Mouse (Mus musculus): ENCODE data around the gene Il6ra. TPM values are rescaled to one million over a fixed set of nuclear protein-coding genes. Genes with fewer than 3 reads are reported as not detected.
A peak's percentile ranks its signal among the peaks of the same experiment; 100 is the strongest.

Il6ra gene
- total RNA-seq, 4 experiments from 2014 or later: 2.8 to 4.3 (median 3.1) TPM

DNA sequence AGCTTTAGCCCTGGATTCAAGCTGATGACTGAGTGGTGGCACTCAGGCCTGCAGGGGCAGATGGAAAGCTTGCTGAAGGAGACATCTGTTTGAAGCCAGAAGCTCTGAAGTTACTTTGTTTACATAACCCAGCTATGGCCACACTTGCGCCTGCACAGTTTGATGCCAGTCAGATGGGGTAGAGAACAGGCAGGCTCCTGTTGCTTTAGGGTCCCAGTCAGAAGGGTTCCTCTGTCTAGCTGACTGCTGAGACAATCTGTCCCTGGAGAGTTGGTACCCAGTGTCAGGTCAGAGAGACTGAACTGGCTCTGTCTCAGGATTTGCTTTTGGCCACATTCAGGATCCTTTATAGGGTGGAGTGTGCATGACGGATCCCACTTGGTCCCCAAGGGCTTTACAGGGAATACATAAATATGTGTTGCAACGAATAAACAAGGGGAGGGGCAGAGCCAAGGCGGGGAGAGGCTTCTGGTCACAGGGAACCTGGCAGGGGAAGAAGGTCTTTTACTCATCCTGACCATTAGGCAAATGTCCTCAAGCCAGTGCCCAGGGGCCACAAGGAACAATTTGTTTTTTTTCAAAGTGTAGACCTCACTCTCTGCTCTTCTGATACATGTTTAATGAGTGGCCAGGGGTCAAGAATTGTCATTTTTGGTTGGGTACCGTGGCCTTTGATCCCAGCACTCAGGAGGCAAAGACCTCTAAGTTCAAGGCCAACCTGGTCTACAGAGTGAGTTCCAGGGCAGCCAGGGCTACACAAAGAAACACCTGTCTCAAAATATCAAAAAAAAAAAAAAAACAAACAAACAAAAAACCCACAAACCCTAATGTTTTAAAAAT, 3.1 kb downstream of the Il6ra start:
- DNase-seq (ENCODE audit: low spot score): no peak

DNA sequence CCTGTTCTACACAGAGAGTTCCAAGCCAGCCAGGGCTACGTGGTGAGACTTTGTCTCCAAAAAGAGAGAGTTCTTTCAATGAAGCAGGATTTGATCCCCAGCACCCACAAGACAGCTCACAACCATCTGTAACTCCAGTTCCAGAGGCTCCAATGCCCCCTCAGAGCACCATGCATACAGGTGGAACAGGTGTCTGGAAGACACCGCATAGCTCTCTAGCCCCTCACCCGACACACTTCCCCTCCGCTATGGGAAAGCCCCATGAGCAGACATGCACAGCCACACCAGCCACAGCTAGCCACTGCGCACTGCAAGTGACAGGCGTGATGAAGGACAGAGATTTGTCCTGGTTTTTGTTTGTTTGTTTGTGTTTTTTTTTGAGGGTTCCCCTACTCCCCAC, 4.2 kb downstream of the Il6ra start:
- DNase-seq (ENCODE audit: low spot score): no peak

- DNase-seq (ENCODE audit: low spot score): no peak
Measured at GRCm38 (mm10) chr3:89907846-89908245, 5.2 kb downstream of the Il6ra start.

DNA sequence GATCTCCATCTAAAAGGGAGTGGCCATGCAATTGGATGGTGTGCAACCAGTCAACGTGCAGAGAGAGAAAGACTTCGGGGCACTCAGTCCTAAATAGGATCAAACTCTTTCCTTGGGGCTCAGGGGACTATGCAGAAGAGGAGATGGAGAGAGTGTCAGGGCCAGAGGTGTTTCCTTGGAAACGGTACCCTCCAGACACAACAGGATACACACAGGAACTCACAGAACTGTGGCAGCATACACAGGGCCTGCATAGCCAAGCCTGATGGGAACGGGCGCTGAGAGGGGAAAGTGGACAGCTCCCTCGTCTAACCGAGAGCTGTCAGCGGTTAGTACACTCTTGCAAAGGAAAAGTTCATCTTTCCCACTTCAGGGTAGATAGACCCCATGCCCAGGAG, 13.5 kb downstream of the Il6ra start:
- no peak for DNase-seq (ENCODE audit: low spot score)

DNA sequence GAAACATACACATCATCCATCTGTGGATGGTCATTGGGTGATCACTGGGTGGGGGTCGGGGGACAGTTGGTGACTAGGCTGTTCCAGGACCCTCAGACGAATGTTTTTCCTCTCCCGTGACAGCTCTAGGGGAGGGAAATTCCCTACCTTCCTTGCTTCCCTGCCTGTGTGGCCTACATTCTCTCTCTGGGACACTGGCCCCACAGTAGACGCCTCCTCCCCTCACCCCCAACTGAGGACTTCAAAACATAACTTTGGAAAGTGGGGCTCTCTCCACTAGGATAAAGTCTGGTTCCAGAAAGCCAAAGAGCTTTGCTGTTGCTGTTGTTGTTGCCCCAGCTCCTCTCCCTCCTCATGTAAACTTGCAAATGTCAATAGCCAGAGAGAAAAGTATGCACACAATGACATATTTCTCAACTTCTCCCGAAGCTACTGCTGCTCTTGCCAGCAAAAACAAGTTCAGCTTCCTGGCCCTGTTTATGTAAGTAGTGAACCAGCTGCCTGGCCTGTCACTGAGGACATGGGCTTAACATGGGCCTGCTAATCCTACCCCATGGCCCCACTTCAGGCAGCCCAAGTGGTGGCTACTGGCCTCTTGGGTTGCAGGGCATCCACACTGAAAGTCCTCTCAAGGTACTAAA, 14.0 kb downstream of the Il6ra start:
- DNase-seq (ENCODE audit: low spot score): peak; percentile 56

GRCm38 (mm10) chr3:89898011-89898410, 15.0 kb downstream of the Il6ra start:
- DNase-seq (ENCODE audit: low spot score): no peak

GRCm38 (mm10) chr3:89897204-89897796, 15.7 kb downstream of the Il6ra start:
- DNase-seq (ENCODE audit: low spot score): no peak

DNA sequence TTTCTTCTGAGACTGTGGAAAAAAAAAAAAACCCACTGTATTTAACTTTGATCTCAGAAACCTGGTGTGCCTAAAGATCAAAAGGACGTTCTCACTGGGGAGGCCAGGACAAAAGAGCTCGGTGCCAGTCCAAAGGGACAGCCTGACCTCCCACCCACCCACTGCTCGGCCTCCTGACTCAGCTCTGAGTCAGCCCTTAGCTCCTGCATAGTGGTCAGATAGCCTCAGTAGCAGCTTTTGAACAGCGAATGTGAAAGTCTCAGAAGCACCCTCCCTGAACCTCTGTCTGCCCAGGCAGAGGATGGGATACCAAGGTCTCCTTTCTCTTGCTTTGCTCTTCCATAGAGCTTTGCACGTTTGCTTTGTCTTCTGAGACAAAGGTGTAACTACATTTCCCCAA, 16.4 kb downstream of the Il6ra start:
- no peak for DNase-seq (ENCODE audit: low spot score)

GRCm38 (mm10) chr3:89892517-89893106, 20.4 kb downstream of the Il6ra start:
- DNase-seq (ENCODE audit: low spot score): no peak

DNA sequence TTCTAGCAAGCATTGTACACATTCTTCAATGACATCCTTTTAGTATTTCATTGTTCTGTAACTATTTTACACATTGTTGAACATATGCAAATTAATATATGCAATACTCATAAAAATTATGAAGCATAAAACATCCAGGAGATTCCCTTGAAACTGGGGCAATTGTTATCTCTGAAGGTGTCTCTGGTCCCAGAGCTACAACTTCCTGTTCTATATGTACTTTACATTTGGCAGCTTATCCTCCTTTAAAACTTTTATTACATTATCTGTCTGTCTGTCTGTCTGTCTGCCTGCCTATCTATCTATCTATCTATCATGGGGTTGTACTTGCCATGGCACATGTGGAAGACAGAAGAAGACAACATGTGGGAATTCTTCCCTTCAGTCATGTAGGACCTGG, 21.3 kb downstream of the Il6ra start:
- no peak for DNase-seq (ENCODE audit: low spot score)

DNA sequence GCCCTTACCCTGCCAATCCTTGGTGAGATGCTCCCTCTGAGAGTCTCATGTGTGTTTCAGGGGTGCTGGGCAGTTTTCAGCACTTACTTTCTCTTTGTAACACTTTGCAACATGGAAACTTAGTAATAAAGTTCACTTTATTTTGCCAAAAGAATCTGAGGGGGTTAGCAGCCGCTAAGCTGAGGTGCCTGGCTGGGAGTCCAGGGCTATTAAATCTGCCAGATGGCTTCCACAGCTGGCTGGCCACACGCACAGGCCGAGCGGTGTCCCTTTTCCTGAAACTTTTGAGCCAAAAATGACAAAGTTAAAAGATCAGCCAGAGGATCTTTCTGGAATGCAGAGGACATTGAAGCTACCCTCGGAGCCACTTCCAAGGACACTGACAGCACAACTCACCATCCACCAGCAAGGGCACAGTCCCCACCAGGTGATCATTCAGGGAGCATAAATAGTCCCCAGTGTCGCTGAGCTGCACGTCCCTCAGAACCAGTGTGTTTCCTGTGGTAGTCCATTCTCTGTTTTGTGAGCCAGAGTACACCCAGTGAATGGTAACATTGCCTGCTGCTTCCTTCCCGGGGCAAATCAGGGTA, 23.1 kb downstream of the Il6ra start:
- no peak for DNase-seq (ENCODE audit: low spot score)

- no peak for DNase-seq (ENCODE audit: low spot score)
Measured at GRCm38 (mm10) chr3:89887582-89888230, 25.3 kb downstream of the Il6ra start.

DNA sequence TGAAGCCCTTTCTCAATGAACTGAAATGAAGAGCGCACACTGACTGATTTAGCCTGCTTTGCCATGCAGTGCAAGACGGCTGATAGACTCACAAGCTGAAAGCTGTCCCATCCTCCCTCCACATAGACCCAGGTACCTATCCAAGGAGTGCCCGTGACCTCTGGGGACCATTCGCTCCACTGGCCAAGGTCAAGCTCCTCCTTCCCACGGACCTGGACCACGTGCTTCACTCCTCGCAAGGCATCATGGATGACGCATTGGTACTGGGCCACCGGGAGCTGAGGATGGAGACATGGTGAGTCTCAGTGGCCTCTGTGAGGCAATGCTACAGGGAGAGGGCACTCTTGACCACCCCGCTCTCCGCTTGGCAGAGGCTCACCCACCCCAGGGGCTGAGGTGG, 27.2 kb downstream of the Il6ra start:
- DNase-seq (ENCODE audit: low spot score): no peak

GRCm38 (mm10) chr3:89883582-89884041, 29.4 kb downstream of the Il6ra start:
- DNase-seq (ENCODE audit: low spot score): no peak

DNA sequence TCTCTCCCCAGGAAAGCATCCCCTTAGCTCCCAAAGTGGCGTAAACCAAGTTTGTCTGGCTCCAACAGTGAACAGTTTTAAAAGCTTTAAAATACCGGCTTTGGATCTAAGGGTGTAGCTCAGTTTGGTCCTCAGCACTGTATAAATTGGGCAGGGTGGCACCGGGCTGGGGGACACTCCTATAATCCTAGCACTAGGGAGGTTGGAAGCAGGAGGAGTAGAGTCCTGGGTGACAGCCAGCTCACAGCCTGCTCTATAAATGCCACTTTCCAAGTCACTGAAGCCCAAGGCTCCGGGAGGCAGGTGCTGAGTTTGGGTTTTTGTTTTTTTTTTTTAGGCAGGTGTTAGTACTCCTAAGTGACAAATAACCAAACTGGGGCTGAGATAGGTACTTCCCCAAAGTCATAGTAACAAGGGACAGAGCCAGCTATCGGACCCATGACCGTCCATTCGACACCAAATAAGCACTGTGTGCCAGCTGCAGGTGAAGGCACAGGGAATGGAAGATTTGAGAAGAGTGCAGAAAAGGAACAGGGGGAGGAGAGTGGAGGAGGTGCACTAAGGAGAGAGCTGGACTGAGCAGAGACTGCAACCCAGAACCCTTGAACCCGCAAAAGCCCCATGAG, 30.3 kb downstream of the Il6ra start:
- no peak for DNase-seq (ENCODE audit: low spot score)

DNA sequence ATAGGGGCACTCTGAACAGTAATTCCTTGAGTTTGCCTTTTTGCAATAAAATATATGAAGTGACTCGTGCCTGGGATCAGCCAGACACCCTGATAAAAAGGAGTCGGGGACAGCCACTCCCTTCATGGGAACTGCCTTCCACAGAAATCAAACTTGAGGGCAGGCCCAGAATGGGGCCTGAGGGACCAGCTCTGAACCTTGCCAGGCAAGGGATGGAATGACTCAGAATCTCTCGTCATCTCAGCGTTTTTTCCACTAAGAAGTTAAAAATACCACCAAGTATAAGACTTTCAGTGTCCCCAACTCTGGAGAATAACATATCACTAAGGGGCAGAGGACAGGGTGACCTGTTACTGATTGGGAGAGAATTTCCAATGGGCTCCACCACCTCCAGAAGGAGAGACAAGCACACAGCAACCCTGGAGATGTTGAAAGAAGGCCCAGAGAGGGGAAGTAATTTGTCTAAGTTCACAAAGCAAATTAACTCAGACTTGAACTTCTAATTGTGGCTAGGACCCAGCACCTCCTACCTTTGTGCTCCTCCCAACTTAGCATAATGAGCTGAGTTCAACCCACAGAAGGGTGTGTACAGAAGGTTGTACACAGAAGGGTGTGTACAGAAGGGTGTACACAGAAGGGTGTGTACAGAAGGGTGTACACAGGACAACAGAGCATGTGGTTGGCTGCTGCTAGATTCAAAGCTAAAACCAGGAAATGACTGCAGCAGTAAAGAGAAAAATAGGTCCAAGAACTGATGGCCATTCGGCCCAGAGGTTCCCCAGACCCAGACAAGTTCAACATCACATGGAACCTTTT, 32.8 kb downstream of the Il6ra start:
- DNase-seq (ENCODE audit: low spot score): no peak

GRCm38 (mm10) chr3:89879326-89879725, 33.7 kb downstream of the Il6ra start:
- DNase-seq (ENCODE audit: low spot score): no peak

- no peak for DNase-seq (ENCODE audit: low spot score)
Measured at GRCm38 (mm10) chr3:89878456-89878855, 34.5 kb downstream of the Il6ra start.

GRCm38 (mm10) chr3:89877129-89877528, 35.9 kb downstream of the Il6ra start:
- no peak for DNase-seq (ENCODE audit: low spot score)

DNA sequence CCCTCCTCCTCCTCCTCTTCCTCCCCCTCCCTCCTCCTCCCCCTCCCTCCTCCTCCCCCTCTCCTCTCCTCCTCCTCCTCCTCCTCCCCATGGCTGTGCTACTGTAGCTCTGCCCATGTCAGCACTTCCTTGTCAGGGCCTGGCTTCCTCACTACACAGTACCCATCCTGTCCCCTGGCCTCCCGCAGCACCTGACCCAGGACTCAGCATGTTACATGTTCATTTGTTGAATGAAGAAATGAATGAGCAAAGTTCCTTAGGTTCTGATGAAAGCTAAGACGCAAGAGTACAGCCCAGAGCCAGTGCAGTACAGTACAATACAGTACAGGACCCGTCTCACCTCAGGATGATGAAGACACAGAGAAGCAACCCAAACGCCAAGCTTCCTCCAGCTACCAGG, 36.5 kb downstream of the Il6ra start:
- DNase-seq (ENCODE audit: low spot score): no peak

Data from heart, adult 8-10 months (tissue).